Mouse (Mus musculus): ENCODE measurements around the gene Trim8. TPM values are rescaled to one million over a fixed set of nuclear protein-coding genes. Genes with fewer than 3 reads are reported as not detected.

Trim8 gene
- polyA plus RNA-seq, 1 experiment = 62.8 TPM

DNA sequence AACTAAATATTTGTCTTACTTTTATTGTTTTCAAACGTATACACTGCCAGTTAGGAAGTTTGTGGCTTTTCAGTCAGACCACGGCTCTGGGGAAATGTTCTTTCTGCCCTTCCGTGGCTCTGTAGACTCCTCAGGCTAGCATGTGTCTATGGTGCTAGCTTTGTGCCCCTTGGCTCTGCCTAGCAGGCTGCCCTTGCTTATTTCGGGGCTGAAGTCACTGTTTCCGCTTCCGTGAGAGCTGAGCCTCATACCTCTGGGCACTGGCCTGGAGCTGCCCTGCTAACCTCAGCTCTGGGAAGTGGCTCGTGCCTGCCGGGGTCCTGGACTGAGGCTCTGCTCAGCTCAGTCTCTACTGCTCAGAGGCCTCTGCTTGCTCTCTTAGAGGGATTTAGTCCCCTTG is 6.4 kb upstream of the Trim8 start:
- no peak for TF ChIP-seq GATA1 (IDR thresholded peaks at IDR 0.05; ENCODE audit: low read length)

DNA sequence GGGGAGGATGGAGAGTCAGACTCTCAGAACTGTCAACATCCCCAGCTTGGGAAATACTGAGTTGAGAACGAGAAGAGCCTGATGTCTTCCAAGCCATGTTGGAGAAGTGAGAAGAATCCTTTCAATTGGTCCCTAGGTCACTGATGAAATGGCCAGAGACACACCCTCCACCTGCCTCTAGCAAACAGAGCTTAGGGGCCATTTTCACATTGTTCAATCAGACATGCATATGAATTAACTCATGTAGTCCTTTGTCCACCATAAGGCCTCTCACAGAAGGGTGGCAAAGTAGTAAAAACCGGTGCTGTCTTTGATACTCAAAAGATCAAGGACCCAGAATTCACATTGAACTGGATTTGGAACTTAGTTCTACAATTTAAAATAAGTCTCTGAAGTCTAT is 4.3 kb upstream of the Trim8 start:
- no peak for TF ChIP-seq GATA1 (IDR thresholded peaks at IDR 0.05; ENCODE audit: low read length)

DNA sequence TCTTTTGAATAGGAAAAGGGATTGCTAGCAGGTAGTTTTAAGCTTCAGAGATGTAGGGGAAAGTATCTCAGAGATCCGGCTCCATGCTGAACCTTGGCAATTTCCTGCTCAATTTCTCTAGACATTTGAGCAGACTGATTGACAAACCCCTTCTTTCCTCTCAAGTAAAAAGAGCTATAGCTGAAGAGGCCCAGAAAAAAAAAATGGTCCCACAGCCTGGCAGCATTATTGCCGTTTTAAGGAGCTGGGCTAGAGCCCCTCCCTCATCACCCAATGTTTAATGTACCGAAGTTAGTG is 2.0 kb upstream of the Trim8 start:
- TF ChIP-seq GATA1 (IDR thresholded peaks at IDR 0.05; ENCODE audit: low read length) = no peak

DNA sequence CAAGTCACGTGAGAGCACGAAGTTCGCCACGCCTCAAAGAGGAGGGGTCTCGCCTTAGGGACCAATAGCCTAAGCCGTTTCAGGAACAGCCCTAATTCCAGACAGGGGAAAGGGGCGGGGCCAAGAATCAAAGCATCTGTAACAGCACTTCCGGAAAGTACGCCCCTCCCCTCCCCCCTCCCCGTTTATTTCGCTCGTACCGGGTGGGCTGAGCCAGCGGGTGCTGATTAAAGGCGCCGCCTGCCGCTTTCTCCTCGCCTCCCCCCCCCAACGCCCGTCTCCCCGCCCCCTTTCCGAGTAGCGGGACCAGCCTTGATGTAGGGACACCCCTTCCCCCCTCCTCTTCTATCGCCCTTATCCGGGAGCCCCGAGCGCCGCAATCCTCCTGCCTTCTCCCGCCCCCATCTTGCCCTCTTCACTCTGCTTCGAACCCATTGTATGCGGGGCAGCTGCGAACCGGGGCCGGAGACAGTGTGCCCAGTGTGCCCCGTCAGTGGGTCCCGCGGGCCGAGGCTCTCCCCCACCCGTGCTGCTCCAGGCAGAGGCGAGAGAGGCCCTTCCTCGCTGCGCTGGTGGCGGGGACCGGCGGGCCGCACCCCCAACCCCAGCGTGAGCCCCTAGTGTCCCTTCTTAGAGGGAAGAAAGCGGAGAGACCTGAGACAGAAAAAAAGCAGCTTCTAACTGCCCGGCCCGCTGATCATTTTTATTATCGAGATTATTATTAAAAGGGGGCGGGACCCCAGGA is 1.5 kb upstream of the Trim8 start:
- no peak for TF ChIP-seq GATA1 (IDR thresholded peaks at IDR 0.05; ENCODE audit: low read length)

DNA sequence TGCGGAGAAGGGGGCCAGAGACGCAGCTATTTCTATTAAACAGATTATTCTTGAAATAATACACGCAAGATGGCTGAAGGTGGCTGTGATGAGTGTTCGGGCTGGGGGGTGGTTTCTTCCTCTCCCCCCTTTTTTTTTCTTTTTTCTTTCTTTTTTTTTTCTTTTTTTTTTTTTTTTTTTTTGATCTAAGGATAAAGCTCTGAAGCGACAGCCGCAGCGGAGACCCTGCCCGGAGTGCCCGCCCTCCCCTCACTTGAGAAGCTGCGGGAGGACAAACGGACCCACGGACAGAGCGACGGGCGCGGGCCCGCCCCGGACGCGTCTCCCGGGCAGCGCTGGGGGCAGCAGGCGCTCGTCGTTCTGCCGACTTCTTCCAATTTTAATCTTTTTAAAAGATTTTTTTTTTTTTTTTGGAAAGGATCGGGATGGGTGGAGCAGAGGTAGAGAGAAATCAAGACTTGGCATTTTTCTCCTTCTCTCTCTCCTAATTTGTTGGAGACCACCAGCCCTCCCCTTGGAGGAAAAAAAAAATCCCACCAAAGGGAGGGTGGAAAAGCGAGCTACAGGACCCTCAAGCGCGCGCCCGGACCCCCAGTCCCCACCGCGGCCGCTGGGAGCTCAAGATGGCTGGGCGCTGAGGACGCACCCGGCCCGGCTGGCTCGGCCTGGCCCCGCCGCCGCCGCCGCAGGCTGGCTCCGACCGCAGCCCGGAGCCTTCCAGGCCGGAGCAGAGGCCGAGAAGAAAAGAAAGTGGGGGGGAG is 741 bp upstream of the Trim8 start:
- no peak for TF ChIP-seq GATA1 (IDR thresholded peaks at IDR 0.05; ENCODE audit: low read length)

DNA sequence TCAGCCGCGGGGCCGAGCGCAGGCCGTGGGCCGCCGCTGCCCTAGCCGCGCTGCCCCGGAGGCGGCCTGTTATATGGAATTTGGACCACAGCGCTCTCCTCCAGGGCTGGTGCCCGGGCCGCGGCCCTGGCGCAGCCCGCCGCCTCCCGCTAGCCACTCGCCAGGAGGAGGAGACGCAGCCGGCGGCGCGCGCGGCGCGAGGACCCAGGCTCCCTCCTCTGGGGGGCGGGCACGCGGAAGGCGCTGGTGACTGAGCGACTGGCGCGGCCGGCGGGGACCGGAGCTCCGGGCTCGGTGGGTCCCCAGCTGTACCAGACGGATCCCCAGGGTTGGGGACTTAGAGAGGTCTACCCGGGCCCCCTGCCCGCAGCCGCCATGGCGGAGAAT is 560 bp downstream of the Trim8 start:
- TF ChIP-seq GATA1 (IDR thresholded peaks at IDR 0.05; ENCODE audit: low read length) = no peak

DNA sequence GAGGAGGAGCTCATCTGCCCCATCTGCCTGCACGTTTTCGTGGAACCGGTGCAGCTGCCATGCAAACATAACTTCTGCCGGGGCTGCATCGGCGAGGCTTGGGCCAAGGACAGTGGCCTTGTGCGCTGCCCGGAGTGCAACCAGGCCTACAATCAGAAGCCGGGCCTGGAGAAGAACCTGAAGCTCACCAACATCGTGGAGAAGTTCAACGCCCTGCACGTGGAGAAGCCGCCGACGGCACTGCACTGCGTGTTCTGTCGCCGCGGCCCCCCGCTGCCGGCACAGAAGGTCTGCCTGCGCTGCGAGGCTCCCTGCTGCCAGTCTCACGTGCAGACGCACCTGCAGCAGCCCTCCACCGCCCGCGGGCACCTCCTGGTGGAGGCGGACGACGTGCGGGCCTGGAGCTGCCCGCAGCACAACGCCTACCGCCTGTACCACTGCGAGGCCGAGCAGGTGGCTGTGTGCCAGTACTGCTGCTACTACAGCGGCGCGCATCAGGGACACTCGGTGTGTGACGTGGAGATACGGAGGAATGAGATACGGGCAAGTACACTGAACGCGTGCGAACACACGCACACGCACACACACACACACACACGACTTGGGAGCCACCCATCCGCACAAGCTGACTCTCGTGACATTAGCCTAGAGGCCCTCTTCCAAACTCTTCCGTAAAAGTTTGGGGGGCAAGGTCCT is 1.1 kb downstream of the Trim8 start:
- no peak for TF ChIP-seq GATA1 (IDR thresholded peaks at IDR 0.05; ENCODE audit: low read length)

DNA sequence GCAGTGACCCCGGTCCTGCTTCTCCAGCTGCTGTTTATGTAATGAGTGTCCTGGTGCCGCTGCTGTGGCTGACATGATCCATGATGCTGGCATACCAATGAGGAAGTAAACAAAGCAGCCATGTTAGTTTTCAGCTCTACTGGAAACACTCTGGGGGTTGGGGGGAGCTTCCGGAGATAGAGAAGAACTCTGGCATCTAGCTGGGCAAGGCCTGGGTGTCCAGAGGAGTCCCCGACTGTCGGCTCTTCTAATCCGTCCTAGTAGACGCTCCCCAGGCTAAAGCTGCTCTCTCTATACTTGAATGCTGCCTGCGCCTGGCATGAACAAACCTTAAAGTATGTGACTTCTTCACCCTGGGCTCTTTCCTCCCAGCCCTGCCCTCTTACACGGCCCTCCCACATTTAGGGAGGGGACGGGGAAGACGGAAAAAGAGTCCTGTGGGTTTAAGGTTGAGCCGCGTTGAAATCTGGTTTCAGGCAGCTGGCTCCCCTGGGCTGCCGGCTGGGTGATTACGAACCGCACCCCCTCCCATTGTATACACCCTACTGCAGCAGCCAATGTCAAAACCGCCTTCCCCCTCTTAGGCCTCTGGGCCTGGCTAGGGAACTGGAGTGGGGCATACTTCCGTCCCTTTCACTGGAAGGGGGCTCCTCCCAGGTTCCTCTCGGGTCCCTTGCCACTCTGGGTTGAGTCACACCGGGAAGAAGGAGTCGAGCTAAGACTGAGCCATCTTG is 2.0 kb downstream of the Trim8 start:
- no peak for TF ChIP-seq GATA1 (IDR thresholded peaks at IDR 0.05; ENCODE audit: low read length)

DNA sequence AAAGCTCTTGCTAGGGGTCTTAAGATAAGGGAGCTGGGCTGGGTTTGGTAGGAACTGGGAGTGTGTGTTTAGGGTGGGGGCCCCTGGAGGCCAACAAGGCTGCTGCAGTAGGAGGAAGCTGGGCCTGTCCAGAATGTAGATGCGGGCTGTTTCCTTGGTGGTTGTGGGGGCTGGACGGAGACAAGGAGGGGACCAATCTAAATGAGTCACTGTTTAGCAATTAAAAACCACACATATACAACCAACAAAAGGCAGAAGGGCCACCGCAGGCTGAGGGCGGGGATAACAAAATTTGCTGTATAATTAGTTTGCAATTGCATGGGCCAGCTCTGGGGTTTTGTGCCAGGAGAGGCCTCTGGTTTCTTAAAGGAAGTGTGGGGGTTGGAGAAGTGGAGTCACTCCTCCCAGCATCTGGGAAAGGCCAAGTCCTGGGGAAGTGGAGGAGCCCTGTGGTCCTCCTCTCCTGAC is 2.6 kb downstream of the Trim8 start:
- TF ChIP-seq GATA1 (IDR thresholded peaks at IDR 0.05; ENCODE audit: low read length) = no peak

DNA sequence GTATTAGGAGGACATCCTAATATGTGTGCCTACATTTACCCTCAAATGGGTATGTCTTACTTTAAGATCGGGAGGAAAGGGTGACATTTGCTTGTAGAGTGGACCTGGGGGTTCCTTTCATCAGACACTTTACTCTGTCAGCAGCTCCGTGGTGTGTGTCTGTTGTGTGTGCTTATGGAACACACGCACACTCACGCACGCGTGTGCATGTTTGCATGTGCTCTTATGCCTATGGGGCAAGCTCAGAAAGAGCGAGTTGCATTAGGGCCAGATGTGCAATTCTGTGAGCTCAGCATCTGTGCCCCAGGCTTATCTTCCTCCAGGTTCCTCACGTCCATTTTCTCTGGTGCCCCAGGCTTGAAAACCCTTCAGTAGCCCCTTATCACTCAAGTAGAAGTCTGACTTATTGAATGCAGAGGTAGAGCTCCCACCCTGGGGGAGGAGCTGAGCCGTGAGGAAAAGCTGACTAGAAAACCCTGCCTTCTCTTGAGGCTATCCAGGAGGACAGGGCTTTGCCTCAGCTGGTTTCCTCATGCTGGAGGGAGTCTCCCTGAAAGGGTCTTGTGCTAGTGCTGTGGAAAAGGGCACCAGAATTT is 3.4 kb downstream of the Trim8 start:
- TF ChIP-seq GATA1 (IDR thresholded peaks at IDR 0.05; ENCODE audit: low read length) = no peak

DNA sequence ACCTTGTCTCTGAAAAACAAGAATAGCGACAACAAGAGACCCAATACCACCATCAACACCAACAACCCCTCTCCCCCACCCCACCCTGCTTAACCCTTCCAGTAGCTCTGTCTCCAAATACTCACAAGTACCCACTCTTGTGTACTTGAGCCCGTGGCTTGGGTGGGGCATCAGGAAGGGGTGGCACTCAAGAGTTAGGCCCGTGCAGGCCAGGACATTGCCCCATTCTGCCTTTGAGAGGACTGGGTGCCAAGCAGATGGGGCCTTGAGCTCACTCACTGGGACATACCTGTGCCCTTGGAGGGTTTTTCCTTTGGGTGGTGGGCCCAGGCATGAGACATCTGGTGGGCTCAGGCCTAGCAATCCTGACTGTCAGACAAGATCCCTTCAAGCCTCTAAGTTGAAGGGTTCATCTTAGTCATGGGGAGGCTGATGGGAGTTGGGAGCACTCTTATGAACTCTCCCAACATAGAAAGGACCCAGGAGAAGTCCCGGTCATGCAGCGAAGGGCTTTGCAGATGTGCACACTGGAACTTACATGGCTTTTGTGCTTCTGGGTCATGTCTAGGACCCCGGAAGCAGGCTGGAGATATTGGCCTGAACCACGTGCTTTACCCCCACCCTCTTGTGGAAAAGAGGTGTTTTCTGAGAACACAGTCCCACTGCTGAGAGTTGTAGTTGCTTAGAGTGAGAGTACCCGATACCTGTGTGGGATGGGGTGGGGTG is 4.3 kb downstream of the Trim8 start:
- TF ChIP-seq GATA1 (IDR thresholded peaks at IDR 0.05; ENCODE audit: low read length) = no peak

DNA sequence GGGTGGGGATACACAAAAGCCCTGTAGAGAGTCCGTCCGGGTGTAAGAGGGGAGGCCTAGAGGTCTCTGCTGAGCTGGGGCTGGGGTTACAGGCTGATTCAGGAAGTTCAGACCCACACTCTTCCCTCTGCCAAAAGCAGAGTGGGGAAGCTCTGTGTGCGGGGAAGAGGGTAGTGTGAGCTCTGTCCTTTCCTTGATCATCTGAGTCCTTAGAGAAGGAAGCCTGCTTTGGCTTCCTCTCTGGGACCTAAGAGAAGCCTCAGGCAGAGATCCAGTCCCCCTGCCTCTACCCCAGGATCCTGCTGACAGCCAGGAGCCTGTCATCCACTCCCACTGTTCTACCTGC is 4.8 kb downstream of the Trim8 start:
- no peak for TF ChIP-seq GATA1 (IDR thresholded peaks at IDR 0.05; ENCODE audit: low read length)

DNA sequence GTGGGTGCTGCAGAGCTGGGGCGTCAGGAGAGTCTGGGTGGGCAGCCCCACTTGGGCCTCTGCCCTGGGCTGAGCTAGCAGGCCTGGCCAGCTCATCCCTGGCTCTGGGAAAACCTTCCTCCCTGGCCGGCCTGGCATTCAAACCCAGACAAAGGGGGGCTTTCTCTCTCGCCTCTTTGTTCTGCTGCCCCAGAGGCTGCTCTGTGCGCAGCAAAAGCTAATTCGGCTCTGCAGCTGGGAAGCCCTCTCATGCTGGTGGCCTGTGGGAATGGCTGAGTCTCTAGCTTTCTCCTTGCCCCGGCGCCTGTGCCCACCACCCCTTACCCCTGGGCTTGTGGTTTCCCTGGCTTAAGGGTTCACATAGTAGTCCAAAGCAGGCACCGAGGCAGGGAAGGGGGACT is 5.7 kb downstream of the Trim8 start:
- no peak for TF ChIP-seq GATA1 (IDR thresholded peaks at IDR 0.05; ENCODE audit: low read length)

DNA sequence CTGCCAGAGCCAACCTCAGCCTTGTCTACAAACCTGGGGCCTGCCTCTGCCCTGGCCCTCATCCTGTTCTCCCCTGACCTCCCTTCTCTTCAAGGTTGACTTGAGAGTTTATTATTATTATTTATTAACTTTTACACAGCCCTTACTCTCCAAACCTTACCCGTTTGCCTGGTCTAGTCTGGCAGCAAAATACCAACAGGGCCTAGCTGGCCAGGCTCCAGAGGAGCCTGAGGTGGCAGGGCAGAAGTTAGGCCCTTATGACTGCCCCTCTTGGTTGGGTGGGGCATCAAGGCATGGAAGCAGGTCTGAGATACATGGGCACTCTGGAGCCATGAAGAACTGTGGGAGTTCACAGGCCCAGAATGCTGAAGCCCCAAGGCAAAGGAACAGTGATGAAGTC is 6.3 kb downstream of the Trim8 start:
- no peak for TF ChIP-seq GATA1 (IDR thresholded peaks at IDR 0.05; ENCODE audit: low read length)

DNA sequence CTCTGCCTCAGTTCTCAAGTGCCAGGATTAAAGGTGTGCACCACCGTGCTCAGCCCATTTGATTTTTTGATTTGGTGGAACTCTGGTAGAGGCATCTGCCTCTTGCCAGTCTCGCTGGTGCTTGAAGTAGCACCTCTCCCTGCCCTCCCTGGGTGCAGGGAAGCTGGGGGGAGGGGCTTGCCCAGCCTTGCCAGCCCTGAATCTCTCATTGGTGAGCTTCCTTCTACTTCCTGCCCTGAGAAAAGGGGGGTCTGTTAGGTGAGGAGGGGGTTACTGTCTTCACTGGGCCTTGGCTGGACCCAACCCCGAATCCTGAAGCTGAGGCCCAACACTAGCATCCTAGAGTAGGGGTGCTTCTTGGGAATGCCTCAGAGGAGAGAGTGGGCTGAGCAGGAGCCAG is 7.2 kb downstream of the Trim8 start:
- no peak for TF ChIP-seq GATA1 (IDR thresholded peaks at IDR 0.05; ENCODE audit: low read length)
